Mouse (Mus musculus): Measurements from ENCODE around the gene Il23a. TPM values are rescaled to one million over a fixed set of nuclear protein-coding genes. Genes with fewer than 3 reads are reported as not detected.
A peak's percentile ranks its signal among the peaks of the same experiment; 100 is the strongest.
"Not testable (repeated sequence)": the region's sequence is repeated elsewhere in the genome, so short reads cannot be mapped to it uniquely, and the experiment has no call there.

Il23a gene
- polyA plus RNA-seq, 1 experiment from 2014 or later, result 0.26 TPM

DNA sequence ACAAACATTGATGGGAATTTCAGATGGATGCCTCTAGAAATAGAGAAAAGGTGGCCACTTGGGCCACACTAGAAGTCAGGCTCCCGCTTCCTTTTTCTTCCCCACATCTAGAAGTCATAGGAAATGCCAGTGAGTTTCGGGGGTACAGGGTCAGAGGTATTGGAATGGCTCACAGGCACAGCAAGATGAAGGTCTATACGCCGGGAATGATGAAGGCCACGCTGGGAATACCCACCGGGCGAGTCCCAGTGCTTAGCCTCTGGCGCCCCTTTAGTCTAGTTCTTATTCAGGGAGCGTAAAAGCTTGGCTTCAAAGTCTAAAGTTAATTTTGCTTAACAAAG, 4.2 kb upstream of the Il23a start:
- H3K27me3 ChIP-seq, result no peaks in the 10 kb centered on the region
- no peaks in the 10 kb centered on the region for H3K36me3 ChIP-seq
- 1% methylated on average over 9 of the region's 9 CpGs for WGBS
- peak overlapping the region; percentile 98 for H3K27ac ChIP-seq (replicated peaks)
- peak; percentile 59 for ATAC-seq (ENCODE audit: low FRiP score, low read depth)
- peak overlapping the region; percentile 94 for H3K9ac ChIP-seq
- peak overlapping the region; percentile 75 for H3K4me2 ChIP-seq
- H3K4me3 ChIP-seq, result peak overlapping the region; percentile 63
- H3K9me3 ChIP-seq, result no peaks in the 10 kb centered on the region
- H3K4me1 ChIP-seq (replicated peaks), result peaks cover 18% of the 10 kb centered on the region

DNA sequence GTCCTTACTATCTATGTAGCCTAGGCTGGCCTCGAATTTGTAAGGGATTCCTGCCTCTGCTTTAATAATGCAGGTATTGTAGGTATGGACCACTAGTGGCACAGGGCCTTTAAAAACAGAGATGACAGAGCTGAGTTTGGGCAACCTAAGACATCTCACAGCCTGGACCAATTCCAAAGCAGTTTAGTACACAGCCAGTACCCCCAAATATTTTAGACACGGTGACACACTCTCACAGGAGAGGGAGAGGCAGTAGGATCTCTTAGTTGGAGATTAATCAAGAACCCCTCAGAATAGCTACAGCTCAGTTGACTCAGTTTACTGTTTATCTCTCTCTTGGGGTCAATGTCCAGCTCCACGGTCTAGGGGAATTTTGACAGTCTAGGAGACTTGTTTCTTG, 3.8 kb upstream of the Il23a start:
- H3K27ac ChIP-seq (replicated peaks), result peak overlapping the region; percentile 98
- 46% methylated on average over 3 of the region's 3 CpGs for WGBS
- H3K9ac ChIP-seq, result peak overlapping the region; percentile 94
- H3K4me2 ChIP-seq, result peak overlapping the region; percentile 75
- H3K4me3 ChIP-seq, result peak overlapping the region; percentile 63
- H3K9me3 ChIP-seq, result no peaks in the 10 kb centered on the region
- H3K27me3 ChIP-seq, result no peaks in the 10 kb centered on the region
- H3K36me3 ChIP-seq, result no peaks in the 10 kb centered on the region
- peaks cover 18% of the 10 kb centered on the region for H3K4me1 ChIP-seq (replicated peaks)
- ATAC-seq (ENCODE audit: low FRiP score, low read depth), result no peak

DNA sequence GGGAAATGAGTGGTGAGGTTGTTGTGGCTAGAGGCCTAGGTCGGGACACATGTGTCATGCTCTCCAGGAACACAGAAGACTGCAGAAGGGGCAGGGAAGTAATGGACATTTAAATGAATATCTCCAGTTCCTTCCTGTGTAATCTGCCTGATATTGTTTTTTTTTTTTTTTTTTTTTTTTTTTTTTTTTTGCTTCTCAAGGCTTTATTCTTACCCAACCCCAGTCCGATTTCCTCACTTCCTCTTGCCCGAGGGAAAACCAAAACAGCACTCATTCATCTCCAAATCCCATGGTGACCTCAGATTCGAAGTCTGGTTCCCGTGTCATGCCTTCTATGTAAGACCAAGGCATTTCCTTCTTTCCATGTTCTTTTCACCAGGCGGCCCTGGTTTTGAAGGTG, 309 bp downstream of the Il23a start:
- 78% methylated on average over 6 of the region's 6 CpGs for WGBS
- no peak overlapping the region for H3K9ac ChIP-seq
- H3K9me3 ChIP-seq, result no peaks in the 10 kb centered on the region
- H3K4me2 ChIP-seq, result no peak overlapping the region
- H3K27me3 ChIP-seq, result no peaks in the 10 kb centered on the region
- no peak overlapping the region for H3K27ac ChIP-seq (replicated peaks)
- H3K4me3 ChIP-seq, result no peak overlapping the region
- H3K4me1 ChIP-seq (replicated peaks), result peaks cover 12% of the 10 kb centered on the region
- no peak for ATAC-seq (ENCODE audit: low FRiP score, low read depth)
- H3K36me3 ChIP-seq, result no peaks in the 10 kb centered on the region

DNA sequence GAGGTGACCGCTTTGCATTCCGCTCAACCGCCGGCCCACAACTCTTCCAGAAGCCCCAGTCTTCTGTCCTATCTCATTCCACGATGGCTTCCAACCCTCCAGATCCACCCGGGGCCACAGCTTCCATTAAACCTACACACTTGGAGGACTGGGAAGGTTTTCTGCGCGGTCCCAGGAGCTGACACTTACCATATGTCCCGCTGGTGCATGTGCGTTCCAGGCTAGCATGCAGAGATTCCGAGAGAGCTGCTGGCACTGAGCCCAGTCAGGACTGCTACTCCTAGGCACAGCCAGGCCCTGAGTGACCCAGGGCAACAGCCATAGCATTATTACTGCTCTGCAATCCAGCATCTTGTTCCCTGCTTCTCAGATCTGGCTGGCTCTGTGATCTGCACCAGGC, 930 bp downstream of the Il23a start:
- H3K4me1 ChIP-seq (replicated peaks), result peaks cover 10% of the 10 kb centered on the region
- WGBS, result 67% methylated on average over 11 of the region's 11 CpGs
- no peaks in the 10 kb centered on the region for H3K9me3 ChIP-seq
- H3K9ac ChIP-seq, result no peak overlapping the region
- H3K27ac ChIP-seq (replicated peaks), result no peak overlapping the region
- no peak overlapping the region for H3K4me2 ChIP-seq
- no peak overlapping the region for H3K4me3 ChIP-seq
- H3K27me3 ChIP-seq, result no peaks in the 10 kb centered on the region
- H3K36me3 ChIP-seq, result peaks cover 3% of the 10 kb centered on the region; the same call in 1 of the 2 replicates
- ATAC-seq (ENCODE audit: low FRiP score, low read depth), result 0 out of 2 replicates have a peak, but pooled peaks have one; percentile 28

DNA sequence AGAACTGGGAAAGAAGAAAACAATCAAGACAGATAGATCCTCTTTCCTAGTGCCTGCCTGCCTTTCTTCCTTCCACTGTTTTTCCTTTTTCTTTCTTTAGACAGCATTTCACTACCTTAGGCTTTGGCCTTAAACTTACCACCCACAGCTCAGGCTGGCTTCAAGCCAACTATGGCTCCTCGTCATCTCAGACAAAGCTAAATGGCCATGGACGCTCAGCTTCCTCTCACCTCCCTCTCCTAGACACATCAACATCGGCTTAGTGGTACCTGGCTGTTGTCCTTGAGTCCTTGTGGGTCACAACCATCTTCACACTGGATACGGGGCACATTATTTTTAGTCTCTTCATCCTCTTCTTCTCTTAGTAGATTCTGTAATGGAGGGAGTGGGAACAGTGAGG, 1.3 kb downstream of the Il23a start:
- H3K9ac ChIP-seq, result no peak overlapping the region

GRCm38 (mm10) chr10:128296370-128297090, 2.0 kb downstream of the Il23a start:
- H3K4me2 ChIP-seq, result no peak overlapping the region
- ATAC-seq (ENCODE audit: low FRiP score, low read depth), result no peak
- H3K36me3 ChIP-seq, result peaks cover 11% of the 10 kb centered on the region
- H3K27me3 ChIP-seq, result no peaks in the 10 kb centered on the region
- H3K9me3 ChIP-seq, result no peaks in the 10 kb centered on the region
- peak overlapping the region; percentile 13; the same call in 1 of the 2 replicates for H3K27ac ChIP-seq (replicated peaks)
- 57% methylated on average over 13 of the region's 13 CpGs for WGBS
- 0 out of 2 replicates have a peak, but pooled peaks cover 4% of the 10 kb centered on the region for H3K4me1 ChIP-seq (replicated peaks)
- no peak overlapping the region for H3K4me3 ChIP-seq
- H3K9ac ChIP-seq, result no peak overlapping the region

More for the DNA sequence above, 1.3 kb downstream of the Il23a start:
- no peaks in the 10 kb centered on the region for H3K9me3 ChIP-seq
- 64% methylated on average over 4 of the region's 4 CpGs for WGBS
- H3K4me2 ChIP-seq, result no peak overlapping the region
- H3K27ac ChIP-seq (replicated peaks), result no peak overlapping the region
- H3K4me3 ChIP-seq, result no peak overlapping the region
- no peak for ATAC-seq (ENCODE audit: low FRiP score, low read depth)
- no peaks in the 10 kb centered on the region for H3K27me3 ChIP-seq
- peaks cover 7% of the 10 kb centered on the region; the same call in 1 of the 2 replicates for H3K36me3 ChIP-seq
- peaks cover 6% of the 10 kb centered on the region for H3K4me1 ChIP-seq (replicated peaks)

DNA sequence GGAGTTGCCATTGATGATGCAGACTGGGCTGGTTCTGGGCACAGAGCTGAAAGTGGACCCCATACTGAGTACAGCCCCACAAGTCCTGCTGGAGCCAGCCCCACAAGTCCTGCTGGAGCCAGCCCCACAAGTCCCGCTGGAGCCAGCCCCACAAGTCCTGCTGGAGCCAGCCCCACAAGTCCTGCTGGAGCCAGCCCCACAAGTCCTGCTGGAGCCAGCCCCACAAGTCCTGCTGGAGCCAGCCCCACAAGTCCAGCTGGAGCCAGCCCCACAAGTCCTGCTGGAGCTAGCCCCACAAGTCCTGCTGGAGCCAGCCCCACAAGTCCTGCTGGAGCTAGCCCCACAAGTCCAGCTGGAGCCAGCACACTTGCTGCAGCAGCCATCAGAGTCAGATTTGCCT, 8.0 kb downstream of the Il23a start:
- H3K4me1 ChIP-seq (replicated peaks); ATAC-seq (ENCODE audit: low FRiP score, low read depth); H3K9me3 ChIP-seq; H3K27me3 ChIP-seq; H3K4me2 ChIP-seq; H3K9ac ChIP-seq; H3K4me3 ChIP-seq; H3K27ac ChIP-seq (replicated peaks): not testable (repeated sequence)
- 86% methylated on average over 1 of the region's 1 CpGs for WGBS
- H3K36me3 ChIP-seq, result peaks cover 30% of the 10 kb centered on the region

- no peaks in the 10 kb centered on the region for H3K4me1 ChIP-seq (replicated peaks)
- 63% methylated on average over 31 of the region's 31 CpGs for WGBS
- no peaks in the 10 kb centered on the region for H3K9me3 ChIP-seq
- no peak overlapping the region for H3K9ac ChIP-seq
- H3K36me3 ChIP-seq, result peaks cover 44% of the 10 kb centered on the region
- H3K4me2 ChIP-seq, result no peak overlapping the region
- no peaks in the 10 kb centered on the region for H3K27me3 ChIP-seq
- H3K4me3 ChIP-seq, result no peak overlapping the region
- H3K27ac ChIP-seq (replicated peaks), result 0 out of 2 replicates have a peak overlapping the region, but pooled peaks have one; percentile 42
- ATAC-seq (ENCODE audit: low FRiP score, low read depth), result peak; percentile 47; the same call in 1 of the 2 replicates
Measured at GRCm38 (mm10) chr10:128283604-128284579, 14.7 kb downstream of the Il23a start.

DNA sequence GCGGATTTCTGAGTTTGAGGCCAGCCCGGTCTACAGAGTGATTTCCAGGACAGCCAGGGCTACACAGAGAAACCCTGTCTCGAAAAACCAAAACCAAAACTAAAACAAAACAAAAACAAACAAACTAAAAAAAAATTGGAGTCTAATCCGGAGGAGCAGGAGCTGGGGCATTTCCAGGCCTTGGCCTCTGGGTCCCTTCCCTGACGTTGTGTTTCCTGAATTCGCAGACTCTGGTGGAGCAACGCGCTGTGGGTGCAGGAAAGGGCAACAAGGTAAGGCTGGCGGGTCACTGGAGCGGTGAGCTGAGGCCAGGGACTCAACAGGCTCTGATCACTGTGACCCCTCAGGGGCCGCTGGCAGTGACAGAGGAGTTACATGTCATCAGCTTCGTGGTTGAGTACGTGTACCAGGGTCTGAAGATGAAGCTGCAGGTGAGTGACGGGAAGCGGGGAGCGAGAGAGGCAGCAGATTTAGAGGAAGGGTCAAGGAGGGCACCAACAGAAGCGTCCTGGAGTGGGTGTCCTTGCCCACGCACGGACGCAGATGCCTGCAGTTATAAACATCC, 15.6 kb downstream of the Il23a start:
- 88% methylated on average over 20 of the region's 20 CpGs for WGBS
- Histone ChIP-seq H3K9me3 (no peaks in the 10 kb centered on the region), H3K4me1 (replicated peaks) (no peaks in the 10 kb centered on the region), H3K9ac (no peak overlapping the region), H3K4me3 (no peak overlapping the region), H3K27ac (replicated peaks) (no peak overlapping the region), H3K36me3 (peaks cover 48% of the 10 kb centered on the region), H3K27me3 (no peaks in the 10 kb centered on the region), H3K4me2 (no peak overlapping the region)
- ATAC-seq (ENCODE audit: low FRiP score, low read depth), result no peak

- no peaks in the 10 kb centered on the region for H3K4me1 ChIP-seq (replicated peaks)
- H3K9me3 ChIP-seq, result no peaks in the 10 kb centered on the region
- H3K27me3 ChIP-seq, result no peaks in the 10 kb centered on the region
- H3K9ac ChIP-seq, result no peak overlapping the region
- H3K27ac ChIP-seq (replicated peaks), result no peak overlapping the region
- peaks cover 53% of the 10 kb centered on the region for H3K36me3 ChIP-seq
- no peak overlapping the region for H3K4me2 ChIP-seq
- no peak for ATAC-seq (ENCODE audit: low FRiP score, low read depth)
- WGBS, result 96% methylated on average over 14 of the region's 14 CpGs
- no peak overlapping the region for H3K4me3 ChIP-seq
Measured at GRCm38 (mm10) chr10:128281682-128282081, 16.9 kb downstream of the Il23a start.

- H3K9me3 ChIP-seq, result no peaks in the 10 kb centered on the region
- H3K27ac ChIP-seq (replicated peaks), result no peak overlapping the region
- no peak for ATAC-seq (ENCODE audit: low FRiP score, low read depth)
- no peaks in the 10 kb centered on the region for H3K27me3 ChIP-seq
- peaks cover 50% of the 10 kb centered on the region for H3K36me3 ChIP-seq
- no peak overlapping the region for H3K4me3 ChIP-seq
- 94% methylated on average over 6 of the region's 6 CpGs for WGBS
- no peak overlapping the region for H3K9ac ChIP-seq
- H3K4me1 ChIP-seq (replicated peaks), result no peaks in the 10 kb centered on the region
- no peak overlapping the region for H3K4me2 ChIP-seq
Measured at GRCm38 (mm10) chr10:128280943-128281342, 17.6 kb downstream of the Il23a start.

- ATAC-seq (ENCODE audit: low FRiP score, low read depth), result no peak
- H3K4me3 ChIP-seq, result no peak overlapping the region
- H3K36me3 ChIP-seq, result peaks cover 29% of the 10 kb centered on the region
- H3K9me3 ChIP-seq, result no peaks in the 10 kb centered on the region
- H3K4me1 ChIP-seq (replicated peaks), result no peaks in the 10 kb centered on the region
- H3K27me3 ChIP-seq, result no peaks in the 10 kb centered on the region
- no peak overlapping the region for H3K27ac ChIP-seq (replicated peaks)
- H3K9ac ChIP-seq, result no peak overlapping the region
- 57% methylated on average over 6 of the region's 6 CpGs for WGBS
- H3K4me2 ChIP-seq, result no peak overlapping the region
Measured at GRCm38 (mm10) chr10:128278158-128278557, 20.4 kb downstream of the Il23a start.

Measured in hindbrain, embryonic 15.5 days (tissue).